ENCODE assay signal across 8 mouse cellular contexts in the genomic region with DNA sequence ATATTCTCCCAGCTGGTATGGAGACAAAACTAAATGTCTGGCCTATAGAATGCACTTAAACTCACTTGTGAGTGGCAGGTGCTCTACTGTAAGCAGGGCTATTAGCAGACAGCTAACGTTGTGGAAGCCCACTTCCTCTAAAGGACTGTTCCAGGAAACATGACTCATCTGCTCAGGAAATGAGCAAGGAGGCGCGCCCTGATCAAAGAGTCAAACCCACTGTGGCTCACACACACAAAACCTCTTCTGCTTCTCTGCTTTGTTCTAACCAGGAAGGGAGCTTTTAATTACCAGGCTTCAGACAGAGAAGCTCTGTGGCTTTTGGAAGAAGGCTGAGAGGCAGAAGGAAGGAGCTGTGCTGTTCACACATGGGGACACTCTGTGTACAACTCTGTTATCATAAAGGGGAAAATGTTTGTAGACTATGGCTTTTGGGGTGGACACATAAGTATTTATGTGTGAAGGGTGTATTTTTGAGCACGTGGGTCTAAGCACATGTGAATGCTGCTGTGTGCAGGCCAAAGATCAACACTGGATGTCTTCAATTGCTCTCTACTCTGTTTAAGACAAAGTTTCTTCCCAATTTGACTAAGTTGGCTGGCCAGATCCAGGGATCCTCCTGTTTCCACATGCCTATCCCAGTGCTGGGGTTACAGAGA.
DNase-seq lines count a peak whose midpoint lies in the region; ATAC-seq lines count a peak whose summit lies in the region.

No protein-coding gene starts in this region.

- H3K4me3 ChIP-seq in midbrain, embryonic 13.5 days (replicated peaks), result no peak overlapping the region

- ATAC-seq in midbrain, embryonic 13.5 days, result peak; percentile 53; the same call in 1 of the 2 replicates

- peak; percentile 27 for DNase-seq in layer of hippocampus, adult 9-11 months
- DNase-seq in layer of hippocampus, postnatal 10 days (ENCODE audit: low spot score in 2 of 2), result no peak
- peak; percentile 46 for DNase-seq in embryo, embryonic 11 days
- DNase-seq in heart, postnatal 10 days, result peak; percentile 70 to 76
- DNase-seq in kidney, postnatal 4 days, result peak; percentile 38 to 60
- DNase-seq in thymus, postnatal 10 days (ENCODE audit: low spot score in 2 of 2), result peak; percentile 68 to 78
- no peak for DNase-seq in ovary, postnatal 36 days (ENCODE audit: low spot score)

- H3K27me3 ChIP-seq in midbrain, embryonic 13.5 days, result no peaks in the 10 kb centered on the region

- 59% methylated on average over 4 of the region's 4 CpGs for WGBS in midbrain, embryonic 13.5 days

- H3K4me2 ChIP-seq in midbrain, embryonic 13.5 days (replicated peaks), result no peak overlapping the region

- H3K9ac ChIP-seq in midbrain, embryonic 13.5 days (replicated peaks), result no peak overlapping the region

- intact Hi-C loops in heart, postnatal 10 days (cut with DNase I), result loop anchor here (2.0 to 5.0 kb wide), 2 partner anchors 41 to 159 kb away; partner anchors contain the start of gene Vim

- H3K4me1 ChIP-seq in midbrain, embryonic 13.5 days (replicated peaks), result peaks cover 10% of the 10 kb centered on the region

- no peaks in the 10 kb centered on the region for H3K36me3 ChIP-seq in midbrain, embryonic 13.5 days

- H3K9me3 ChIP-seq in midbrain, embryonic 13.5 days, result no peaks in the 10 kb centered on the region

- H3K27ac ChIP-seq in midbrain, embryonic 13.5 days, result peak overlapping the region; percentile 47; the same call in 1 of the 2 replicates

Comparison
In these comparisons a context has a peak if more than half of its experiments do, and no peak if none do; other contexts are left out.
1. DNase-seq: peak in layer of hippocampus, adult 9-11 months (single experiment), embryo, embryonic 11 days (single experiment), heart, postnatal 10 days (2 of 2), kidney, postnatal 4 days (2 of 2) and thymus, postnatal 10 days (2 of 2); none in layer of hippocampus, postnatal 10 days (0 of 2) and ovary, postnatal 36 days (single experiment).